Mouse (Mus musculus): Measurements from ENCODE around the gene Armc3. TPM values are rescaled to one million over a fixed set of nuclear protein-coding genes. Genes with fewer than 3 reads are reported as not detected.

The Armc3 gene
- polyA plus RNA-seq, 1 experiment from 2014 or later: not detected

DNA sequence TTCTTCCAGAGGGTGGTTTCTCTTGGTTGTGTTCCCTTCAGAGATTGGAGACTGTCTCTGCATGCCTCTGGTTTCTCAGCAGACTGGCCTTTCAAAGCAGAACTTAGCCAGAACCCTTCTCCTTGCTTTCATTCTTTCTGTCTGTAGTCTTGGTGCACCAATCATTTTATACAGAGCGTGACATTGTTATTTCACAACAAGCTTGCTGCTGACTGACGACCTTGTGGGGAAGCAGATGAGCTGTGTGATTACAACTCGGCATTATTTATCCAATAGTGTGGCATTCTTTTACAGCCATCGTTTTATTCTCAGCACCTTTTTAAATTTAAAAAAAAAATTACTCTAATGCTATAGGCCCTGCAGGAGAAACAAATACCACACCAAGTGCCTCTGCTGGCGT is 35.2 kb downstream of the Armc3 start:
- no peak overlapping the region for H3K4me2 ChIP-seq
- no peak for ATAC-seq (ENCODE audit: insufficient number of reproducible peaks, insufficient read depth, low FRiP score, low TSS enrichment, low read depth)
- no peaks in the 10 kb centered on the region for H3K36me3 ChIP-seq
- WGBS: 86% methylated on average over 5 of the region's 5 CpGs
- H3K9me3 ChIP-seq: peaks cover 5% of the 10 kb centered on the region; the same call in 1 of the 2 replicates
- H3K4me3 ChIP-seq (replicated peaks): no peak overlapping the region
- no peak overlapping the region for H3K27ac ChIP-seq
- H3K4me1 ChIP-seq (replicated peaks): no peaks in the 10 kb centered on the region
- no peaks in the 10 kb centered on the region for H3K27me3 ChIP-seq
- no peak overlapping the region for H3K9ac ChIP-seq (replicated peaks)

DNA sequence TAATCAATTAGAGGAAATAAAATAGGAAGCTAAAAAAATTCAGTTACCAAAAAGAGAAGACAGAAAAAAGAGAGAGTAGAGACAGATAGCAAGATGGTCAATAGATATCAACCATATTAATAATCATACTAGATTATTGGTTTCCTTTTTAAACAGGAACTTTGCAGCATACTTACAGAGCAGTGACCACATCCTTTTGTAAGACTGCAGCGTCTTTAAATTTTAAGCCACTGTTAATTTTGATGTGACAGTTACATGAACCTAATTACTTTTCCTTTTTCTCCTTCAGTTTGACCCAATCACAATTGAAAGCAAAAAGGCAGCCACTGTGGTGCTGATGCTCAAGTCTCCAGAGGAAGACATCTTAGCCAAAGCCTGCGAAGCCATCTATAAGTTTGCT is 36.1 kb downstream of the Armc3 start:
- Histone ChIP-seq H3K36me3 (no peaks in the 10 kb centered on the region), H3K9ac (replicated peaks) (no peak overlapping the region), H3K9me3 (peaks cover 5% of the 10 kb centered on the region; the same call in 1 of the 2 replicates), H3K27me3 (no peaks in the 10 kb centered on the region), H3K4me2 (no peak overlapping the region), H3K4me3 (replicated peaks) (no peak overlapping the region), H3K4me1 (replicated peaks) (no peaks in the 10 kb centered on the region), H3K27ac (no peak overlapping the region)
- ATAC-seq (ENCODE audit: insufficient number of reproducible peaks, insufficient read depth, low FRiP score, low TSS enrichment, low read depth): no peak
- WGBS: 89% methylated on average over 2 of the region's 2 CpGs

GRCm38 (mm10) chr2:19235614-19236013 is 36.5 kb downstream of the Armc3 start:
- WGBS: 68% methylated on average over 4 of the region's 4 CpGs

GRCm38 (mm10) chr2:19238771-19239170 is 39.7 kb downstream of the Armc3 start:
- no peak overlapping the region for H3K4me3 ChIP-seq (replicated peaks)
- H3K27me3 ChIP-seq: no peaks in the 10 kb centered on the region
- no peak overlapping the region for H3K9ac ChIP-seq (replicated peaks)
- H3K4me1 ChIP-seq (replicated peaks): no peaks in the 10 kb centered on the region
- no peak for ATAC-seq (ENCODE audit: insufficient number of reproducible peaks, insufficient read depth, low FRiP score, low TSS enrichment, low read depth)
- H3K9me3 ChIP-seq: no peaks in the 10 kb centered on the region
- no peaks in the 10 kb centered on the region for H3K36me3 ChIP-seq
- WGBS: 66% methylated on average over 2 of the region's 2 CpGs
- H3K4me2 ChIP-seq: no peak overlapping the region
- no peak overlapping the region for H3K27ac ChIP-seq

More at GRCm38 (mm10) chr2:19235614-19236013, 36.5 kb downstream of the Armc3 start:
- H3K27ac ChIP-seq: no peak overlapping the region
- no peaks in the 10 kb centered on the region for H3K36me3 ChIP-seq
- no peak overlapping the region for H3K4me2 ChIP-seq
- peaks cover 5% of the 10 kb centered on the region; the same call in 1 of the 2 replicates for H3K9me3 ChIP-seq
- no peak overlapping the region for H3K4me3 ChIP-seq (replicated peaks)
- H3K4me1 ChIP-seq (replicated peaks): no peaks in the 10 kb centered on the region
- no peak for ATAC-seq (ENCODE audit: insufficient number of reproducible peaks, insufficient read depth, low FRiP score, low TSS enrichment, low read depth)
- no peak overlapping the region for H3K9ac ChIP-seq (replicated peaks)
- no peaks in the 10 kb centered on the region for H3K27me3 ChIP-seq

- no peak overlapping the region for H3K4me3 ChIP-seq (replicated peaks)
- ATAC-seq (ENCODE audit: insufficient number of reproducible peaks, insufficient read depth, low FRiP score, low TSS enrichment, low read depth): no peak
- H3K27ac ChIP-seq: no peak overlapping the region
- no peaks in the 10 kb centered on the region for H3K36me3 ChIP-seq
- 84% methylated on average over 11 of the region's 11 CpGs for WGBS
- H3K9me3 ChIP-seq: peaks cover 3% of the 10 kb centered on the region; the same call in 1 of the 2 replicates
- no peak overlapping the region for H3K9ac ChIP-seq (replicated peaks)
- no peak overlapping the region for H3K4me2 ChIP-seq
- no peaks in the 10 kb centered on the region for H3K27me3 ChIP-seq
- H3K4me1 ChIP-seq (replicated peaks): no peaks in the 10 kb centered on the region
Measured at GRCm38 (mm10) chr2:19249611-19250010, 50.5 kb downstream of the Armc3 start.

DNA sequence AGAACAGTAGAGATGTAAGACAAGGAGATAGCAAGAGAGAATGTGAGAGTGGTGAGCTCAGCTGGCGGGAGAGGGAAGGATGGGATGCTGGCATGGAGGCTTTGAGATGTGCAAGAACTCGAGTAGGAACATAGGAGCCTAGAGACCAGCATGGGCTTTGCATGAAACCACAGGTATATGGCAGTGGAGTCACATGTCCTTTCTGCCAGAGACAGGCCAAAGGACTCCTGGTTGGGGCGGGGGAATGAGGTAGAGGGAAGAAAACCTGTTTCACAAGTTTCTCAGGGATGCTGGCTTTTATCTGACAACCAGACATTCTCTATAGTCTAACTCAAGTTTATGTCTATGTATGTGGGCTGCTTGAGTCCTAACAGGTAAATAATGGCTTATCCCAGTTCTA is 55.9 kb downstream of the Armc3 start:
- Histone ChIP-seq H3K27ac (no peak overlapping the region), H3K4me2 (no peak overlapping the region), H3K9me3 (no peaks in the 10 kb centered on the region), H3K36me3 (no peaks in the 10 kb centered on the region), H3K27me3 (peaks cover 3% of the 10 kb centered on the region; the same call in 1 of the 2 replicates), H3K9ac (replicated peaks) (no peak overlapping the region), H3K4me1 (replicated peaks) (no peaks in the 10 kb centered on the region), H3K4me3 (replicated peaks) (no peak overlapping the region)
- 75% methylated on average over 3 of the region's 3 CpGs for WGBS
- ATAC-seq (ENCODE audit: insufficient number of reproducible peaks, insufficient read depth, low FRiP score, low TSS enrichment, low read depth): no peak

- Histone ChIP-seq H3K4me2 (no peak overlapping the region), H3K27me3 (peaks cover 3% of the 10 kb centered on the region; the same call in 1 of the 2 replicates), H3K9ac (replicated peaks) (no peak overlapping the region), H3K36me3 (no peaks in the 10 kb centered on the region), H3K4me1 (replicated peaks) (no peaks in the 10 kb centered on the region), H3K27ac (no peak overlapping the region), H3K4me3 (replicated peaks) (no peak overlapping the region), H3K9me3 (no peaks in the 10 kb centered on the region)
- ATAC-seq (ENCODE audit: insufficient number of reproducible peaks, insufficient read depth, low FRiP score, low TSS enrichment, low read depth): no peak
Measured at GRCm38 (mm10) chr2:19257255-19257654, 58.2 kb downstream of the Armc3 start.

- ATAC-seq (ENCODE audit: insufficient number of reproducible peaks, insufficient read depth, low FRiP score, low TSS enrichment, low read depth): no peak
- Histone ChIP-seq H3K4me1 (replicated peaks) (no peaks in the 10 kb centered on the region), H3K9ac (replicated peaks) (no peak overlapping the region), H3K4me3 (replicated peaks) (no peak overlapping the region), H3K27ac (no peak overlapping the region), H3K4me2 (no peak overlapping the region), H3K27me3 (peaks cover 17% of the 10 kb centered on the region), H3K36me3 (no peaks in the 10 kb centered on the region), H3K9me3 (no peaks in the 10 kb centered on the region)
- 85% methylated on average over 6 of the region's 6 CpGs for WGBS
Measured at GRCm38 (mm10) chr2:19260399-19260798, 61.3 kb downstream of the Armc3 start.

GRCm38 (mm10) chr2:19263375-19263774 is 64.3 kb downstream of the Armc3 start:
- 57% methylated on average over 5 of the region's 5 CpGs for WGBS
- H3K9ac ChIP-seq (replicated peaks): no peak overlapping the region

GRCm38 (mm10) chr2:19265834-19266233 is 66.7 kb downstream of the Armc3 start:
- no peaks in the 10 kb centered on the region for H3K36me3 ChIP-seq
- WGBS: 77% methylated on average over 2 of the region's 2 CpGs
- H3K27me3 ChIP-seq: peaks cover 44% of the 10 kb centered on the region
- no peak for ATAC-seq (ENCODE audit: insufficient number of reproducible peaks, insufficient read depth, low FRiP score, low TSS enrichment, low read depth)
- no peak overlapping the region for H3K9ac ChIP-seq (replicated peaks)
- H3K4me2 ChIP-seq: no peak overlapping the region
- H3K9me3 ChIP-seq: no peaks in the 10 kb centered on the region
- H3K4me1 ChIP-seq (replicated peaks): no peaks in the 10 kb centered on the region; the same call in 1 of the 2 replicates
- no peak overlapping the region for H3K4me3 ChIP-seq (replicated peaks)
- no peak overlapping the region for H3K27ac ChIP-seq

More at GRCm38 (mm10) chr2:19263375-19263774, 64.3 kb downstream of the Armc3 start:
- no peak overlapping the region for H3K4me3 ChIP-seq (replicated peaks)
- ATAC-seq (ENCODE audit: insufficient number of reproducible peaks, insufficient read depth, low FRiP score, low TSS enrichment, low read depth): no peak
- no peaks in the 10 kb centered on the region for H3K36me3 ChIP-seq
- H3K27ac ChIP-seq: no peak overlapping the region
- H3K27me3 ChIP-seq: peaks cover 26% of the 10 kb centered on the region
- H3K4me1 ChIP-seq (replicated peaks): no peaks in the 10 kb centered on the region
- H3K9me3 ChIP-seq: no peaks in the 10 kb centered on the region
- no peak overlapping the region for H3K4me2 ChIP-seq

- H3K4me3 ChIP-seq (replicated peaks): no peak overlapping the region
- no peaks in the 10 kb centered on the region; the same call in 1 of the 2 replicates for H3K4me1 ChIP-seq (replicated peaks)
- no peaks in the 10 kb centered on the region for H3K36me3 ChIP-seq
- no peak for ATAC-seq (ENCODE audit: insufficient number of reproducible peaks, insufficient read depth, low FRiP score, low TSS enrichment, low read depth)
- H3K4me2 ChIP-seq: no peak overlapping the region
- peaks cover 55% of the 10 kb centered on the region for H3K27me3 ChIP-seq
- H3K9ac ChIP-seq (replicated peaks): no peak overlapping the region
- H3K27ac ChIP-seq: no peak overlapping the region
- H3K9me3 ChIP-seq: no peaks in the 10 kb centered on the region
- 79% methylated on average over 2 of the region's 2 CpGs for WGBS
Measured at GRCm38 (mm10) chr2:19267396-19267795, 68.3 kb downstream of the Armc3 start.

- Histone ChIP-seq H3K4me3 (replicated peaks) (no peak overlapping the region), H3K9ac (replicated peaks) (no peak overlapping the region), H3K4me2 (no peak overlapping the region), H3K27me3 (peaks cover 54% of the 10 kb centered on the region), H3K27ac (no peak overlapping the region), H3K36me3 (no peaks in the 10 kb centered on the region), H3K9me3 (no peaks in the 10 kb centered on the region), H3K4me1 (replicated peaks) (no peaks in the 10 kb centered on the region; the same call in 1 of the 2 replicates)
- no peak for ATAC-seq (ENCODE audit: insufficient number of reproducible peaks, insufficient read depth, low FRiP score, low TSS enrichment, low read depth)
- WGBS: 66% methylated on average over 5 of the region's 5 CpGs
Measured at GRCm38 (mm10) chr2:19269955-19270354, 70.9 kb downstream of the Armc3 start.

Data from limb, embryonic 12.5 days (tissue).